Mouse (Mus musculus): ENCODE data around the gene Tmem150c. TPM values are rescaled to one million over a fixed set of nuclear protein-coding genes. Genes with fewer than 3 reads are reported as not detected.

Tmem150c gene
- polyA plus RNA-seq, 1 experiment from 2014 or later, result 8.3 TPM

GRCm38 (mm10) chr5:100085097-100085496 lies 74.5 kb downstream of the Tmem150c start:
- no peaks in the 10 kb centered on the region; the same call in 1 of the 2 replicates for H3K4me1 ChIP-seq
- H3K9ac ChIP-seq, result no peak overlapping the region
- no peak for ATAC-seq (ENCODE audit: low FRiP score, low read depth)
- no peaks in the 10 kb centered on the region for H3K36me3 ChIP-seq
- H3K4me3 ChIP-seq, result no peak overlapping the region
- H3K9me3 ChIP-seq, result no peaks in the 10 kb centered on the region
- H3K4me2 ChIP-seq (replicated peaks), result no peak overlapping the region
- H3K27ac ChIP-seq, result no peak overlapping the region
- H3K27me3 ChIP-seq (replicated peaks), result no peaks in the 10 kb centered on the region
- WGBS, result 71% methylated on average over 8 of the region's 8 CpGs

GRCm38 (mm10) chr5:100083953-100084562 lies 75.5 kb downstream of the Tmem150c start:
- H3K4me1 ChIP-seq, result peaks cover 5% of the 10 kb centered on the region; the same call in 1 of the 2 replicates
- H3K27me3 ChIP-seq (replicated peaks), result no peaks in the 10 kb centered on the region
- no peak for ATAC-seq (ENCODE audit: low FRiP score, low read depth)
- no peak overlapping the region for H3K9ac ChIP-seq
- no peak overlapping the region for H3K27ac ChIP-seq
- WGBS, result 71% methylated on average over 12 of the region's 12 CpGs
- H3K4me3 ChIP-seq, result no peak overlapping the region
- no peaks in the 10 kb centered on the region for H3K36me3 ChIP-seq
- no peaks in the 10 kb centered on the region for H3K9me3 ChIP-seq
- H3K4me2 ChIP-seq (replicated peaks), result no peak overlapping the region

GRCm38 (mm10) chr5:100082006-100082405 lies 77.6 kb downstream of the Tmem150c start:
- Histone ChIP-seq H3K9me3 (no peaks in the 10 kb centered on the region), H3K9ac (no peak overlapping the region), H3K4me1 (peaks cover 5% of the 10 kb centered on the region; the same call in 1 of the 2 replicates), H3K27ac (no peak overlapping the region), H3K4me2 (replicated peaks) (no peak overlapping the region), H3K4me3 (no peak overlapping the region), H3K36me3 (no peaks in the 10 kb centered on the region), H3K27me3 (replicated peaks) (no peaks in the 10 kb centered on the region)
- 82% methylated on average over 4 of the region's 4 CpGs for WGBS
- no peak for ATAC-seq (ENCODE audit: low FRiP score, low read depth)

- Histone ChIP-seq H3K4me1 (peaks cover 5% of the 10 kb centered on the region; the same call in 1 of the 2 replicates), H3K9ac (no peak overlapping the region), H3K27ac (no peak overlapping the region), H3K4me3 (no peak overlapping the region), H3K9me3 (no peaks in the 10 kb centered on the region), H3K27me3 (replicated peaks) (no peaks in the 10 kb centered on the region), H3K4me2 (replicated peaks) (peak overlapping the region; percentile 52), H3K36me3 (no peaks in the 10 kb centered on the region)
- peak; percentile 10; the same call in 1 of the 2 replicates for ATAC-seq (ENCODE audit: low FRiP score, low read depth)
- WGBS, result 77% methylated on average over 8 of the region's 8 CpGs
Measured at GRCm38 (mm10) chr5:100079931-100080275, 79.7 kb downstream of the Tmem150c start.

GRCm38 (mm10) chr5:100079040-100079930 lies 80.3 kb downstream of the Tmem150c start:
- Histone ChIP-seq H3K9me3 (no peaks in the 10 kb centered on the region), H3K27me3 (replicated peaks) (no peaks in the 10 kb centered on the region), H3K27ac (no peak overlapping the region), H3K4me2 (replicated peaks) (peak overlapping the region; percentile 52), H3K36me3 (no peaks in the 10 kb centered on the region), H3K4me3 (no peak overlapping the region), H3K4me1 (peaks cover 5% of the 10 kb centered on the region; the same call in 1 of the 2 replicates), H3K9ac (peak overlapping the region; percentile 29)
- 0 out of 2 replicates have a peak, but pooled peaks have one; percentile 8 for ATAC-seq (ENCODE audit: low FRiP score, low read depth)
- 32% methylated on average over 36 of the region's 36 CpGs for WGBS

- no peak overlapping the region for H3K4me3 ChIP-seq
- H3K9ac ChIP-seq, result no peak overlapping the region
- WGBS, result 68% methylated on average over 4 of the region's 4 CpGs
- no peak for ATAC-seq (ENCODE audit: low FRiP score, low read depth)
- no peaks in the 10 kb centered on the region for H3K9me3 ChIP-seq
- H3K4me1 ChIP-seq, result 0 out of 2 replicates have a peak, but pooled peaks cover 3% of the 10 kb centered on the region
- no peak overlapping the region for H3K27ac ChIP-seq
- H3K36me3 ChIP-seq, result peaks cover 10% of the 10 kb centered on the region
- H3K4me2 ChIP-seq (replicated peaks), result no peak overlapping the region
- no peaks in the 10 kb centered on the region for H3K27me3 ChIP-seq (replicated peaks)
Measured at GRCm38 (mm10) chr5:100074571-100074970, 85.0 kb downstream of the Tmem150c start.

GRCm38 (mm10) chr5:100072557-100072956 lies 87.1 kb downstream of the Tmem150c start:
- Histone ChIP-seq H3K9ac (no peak overlapping the region), H3K4me3 (no peak overlapping the region), H3K4me2 (replicated peaks) (no peak overlapping the region), H3K36me3 (peaks cover 20% of the 10 kb centered on the region), H3K27ac (no peak overlapping the region), H3K27me3 (replicated peaks) (no peaks in the 10 kb centered on the region), H3K4me1 (no peaks in the 10 kb centered on the region), H3K9me3 (no peaks in the 10 kb centered on the region)
- ATAC-seq (ENCODE audit: low FRiP score, low read depth), result no peak
- 80% methylated on average over 9 of the region's 9 CpGs for WGBS

GRCm38 (mm10) chr5:100071541-100071940 lies 88.1 kb downstream of the Tmem150c start:
- WGBS, result 96% methylated on average over 5 of the region's 5 CpGs
- no peak overlapping the region for H3K9ac ChIP-seq
- no peaks in the 10 kb centered on the region for H3K9me3 ChIP-seq
- peaks cover 22% of the 10 kb centered on the region for H3K36me3 ChIP-seq
- no peaks in the 10 kb centered on the region for H3K4me1 ChIP-seq
- H3K4me3 ChIP-seq, result no peak overlapping the region
- no peak overlapping the region for H3K4me2 ChIP-seq (replicated peaks)
- no peaks in the 10 kb centered on the region for H3K27me3 ChIP-seq (replicated peaks)
- ATAC-seq (ENCODE audit: low FRiP score, low read depth), result no peak
- no peak overlapping the region for H3K27ac ChIP-seq

GRCm38 (mm10) chr5:100070255-100070654 lies 89.4 kb downstream of the Tmem150c start:
- peak; percentile 35; the same call in 1 of the 2 replicates for ATAC-seq (ENCODE audit: low FRiP score, low read depth)
- H3K9me3 ChIP-seq, result no peaks in the 10 kb centered on the region
- H3K27me3 ChIP-seq (replicated peaks), result no peaks in the 10 kb centered on the region
- H3K9ac ChIP-seq, result no peak overlapping the region
- H3K4me3 ChIP-seq, result no peak overlapping the region
- no peaks in the 10 kb centered on the region for H3K4me1 ChIP-seq
- H3K27ac ChIP-seq, result no peak overlapping the region
- peaks cover 22% of the 10 kb centered on the region for H3K36me3 ChIP-seq
- no peak overlapping the region for H3K4me2 ChIP-seq (replicated peaks)
- WGBS, result 26% methylated on average over 3 of the region's 3 CpGs

GRCm38 (mm10) chr5:100069526-100069925 lies 90.1 kb downstream of the Tmem150c start:
- Histone ChIP-seq H3K4me3 (no peak overlapping the region), H3K4me1 (no peaks in the 10 kb centered on the region), H3K27ac (no peak overlapping the region), H3K36me3 (peaks cover 22% of the 10 kb centered on the region), H3K4me2 (replicated peaks) (no peak overlapping the region), H3K9ac (no peak overlapping the region), H3K27me3 (replicated peaks) (no peaks in the 10 kb centered on the region), H3K9me3 (no peaks in the 10 kb centered on the region)
- 93% methylated on average over 2 of the region's 2 CpGs for WGBS
- no peak for ATAC-seq (ENCODE audit: low FRiP score, low read depth)

GRCm38 (mm10) chr5:100067579-100067978 lies 92.0 kb downstream of the Tmem150c start:
- no peak for ATAC-seq (ENCODE audit: low FRiP score, low read depth)
- H3K27ac ChIP-seq, result no peak overlapping the region
- no peaks in the 10 kb centered on the region for H3K4me1 ChIP-seq
- H3K4me3 ChIP-seq, result no peak overlapping the region
- peaks cover 27% of the 10 kb centered on the region for H3K36me3 ChIP-seq
- no peak overlapping the region for H3K4me2 ChIP-seq (replicated peaks)
- no peak overlapping the region for H3K9ac ChIP-seq
- WGBS, result 94% methylated on average over 16 of the region's 16 CpGs
- no peaks in the 10 kb centered on the region for H3K9me3 ChIP-seq
- no peaks in the 10 kb centered on the region for H3K27me3 ChIP-seq (replicated peaks)

GRCm38 (mm10) chr5:100060876-100061275 lies 98.7 kb downstream of the Tmem150c start:
- Histone ChIP-seq H3K9ac (no peak overlapping the region), H3K9me3 (no peaks in the 10 kb centered on the region), H3K27me3 (replicated peaks) (no peaks in the 10 kb centered on the region), H3K36me3 (peaks cover 39% of the 10 kb centered on the region), H3K4me3 (no peak overlapping the region), H3K27ac (no peak overlapping the region), H3K4me2 (replicated peaks) (no peak overlapping the region), H3K4me1 (peaks cover 18% of the 10 kb centered on the region)
- WGBS, result 96% methylated on average over 14 of the region's 14 CpGs
- no peak for ATAC-seq (ENCODE audit: low FRiP score, low read depth)
